Mouse (Mus musculus): ENCODE measurements at regions not wholly inside any gene's neighbourhood (a gene's known extent, or its start where the extent isn't known, plus 50 kb on each side); places are given as distances from the start of the nearest gene placed in this dataset.

DNA sequence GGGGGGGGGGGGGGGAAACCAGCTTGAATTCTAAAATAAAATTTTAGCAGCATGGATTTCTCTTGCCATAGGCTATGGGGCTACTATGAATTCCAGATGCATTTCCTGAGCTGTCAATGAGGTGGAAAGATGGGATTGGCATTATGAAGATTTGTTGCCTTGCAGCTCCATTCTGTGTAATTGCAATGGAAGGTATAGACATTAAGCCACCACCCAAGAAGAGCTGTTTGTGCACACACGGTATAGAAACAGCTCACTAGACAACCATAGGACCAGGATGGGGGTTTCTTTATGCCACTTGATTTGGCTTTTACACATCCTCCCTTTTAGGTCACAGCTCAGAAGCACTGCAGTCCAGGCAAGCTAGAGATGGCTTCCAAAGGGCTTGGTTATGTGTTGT is 247.8 kb downstream of the Satb1 start:
- Histone ChIP-seq H3K79me2 (ENCODE audit: control insufficient read depth, insufficient read depth) (no peaks in the 10 kb centered on the region), H3ac (ENCODE audit: control insufficient read depth, insufficient read length) (no peak overlapping the region), H3K4me2 (ENCODE audit: low read depth) (no peak overlapping the region), H3K27me3 (ENCODE audit: control insufficient read depth, insufficient read depth, insufficient read length) (no peaks in the 10 kb centered on the region), H3K36me3 (ENCODE audit: control insufficient read depth, insufficient read depth) (no peaks in the 10 kb centered on the region), H3K4me3 (no peak overlapping the region)
- TF ChIP-seq TCF12 (IDR thresholded peaks at IDR 0.05; ENCODE audit: insufficient read depth, poor library complexity, severe bottlenecking), result no peak
- no peak for TF ChIP-seq REST (IDR thresholded peaks at IDR 0.05; ENCODE audit: insufficient read depth, insufficient read length)
- TF ChIP-seq MAX (IDR thresholded peaks at IDR 0.05; ENCODE audit: low read depth), result no peak
- TF ChIP-seq POLR2A (IDR thresholded peaks at IDR 0.05; ENCODE audit: insufficient read length, low read depth), result no peak
- TF ChIP-seq TCF3 (IDR thresholded peaks at IDR 0.05; ENCODE audit: insufficient read length, low read depth), result no peak
- TF ChIP-seq MYOD1 (IDR thresholded peaks at IDR 0.05; ENCODE audit: control insufficient read depth in 1 of 3, insufficient read length in 2 of 3, low read depth in 2 of 3), result no peak
- TF ChIP-seq E2F4 (IDR thresholded peaks at IDR 0.05; ENCODE audit: insufficient read depth), result no peak
- no peak for TF ChIP-seq MYOG (IDR thresholded peaks at IDR 0.05; ENCODE audit: control insufficient read depth in 1 of 3, insufficient read depth in 1 of 3, insufficient read length in 2 of 3, low read depth in 2 of 3)
- no peak for TF ChIP-seq SRF (IDR thresholded peaks at IDR 0.05; ENCODE audit: control insufficient read depth, insufficient read length, low read depth)
- TF ChIP-seq USF1 (IDR thresholded peaks at IDR 0.05; ENCODE audit: low read depth), result no peak
- no peak for TF ChIP-seq CEBPB (IDR thresholded peaks at IDR 0.05; ENCODE audit: insufficient read depth, poor library complexity, severe bottlenecking)
- TF ChIP-seq POLR2AphosphoS2 (IDR thresholded peaks at IDR 0.05; ENCODE audit: insufficient read length, low read depth), result no peak

DNA sequence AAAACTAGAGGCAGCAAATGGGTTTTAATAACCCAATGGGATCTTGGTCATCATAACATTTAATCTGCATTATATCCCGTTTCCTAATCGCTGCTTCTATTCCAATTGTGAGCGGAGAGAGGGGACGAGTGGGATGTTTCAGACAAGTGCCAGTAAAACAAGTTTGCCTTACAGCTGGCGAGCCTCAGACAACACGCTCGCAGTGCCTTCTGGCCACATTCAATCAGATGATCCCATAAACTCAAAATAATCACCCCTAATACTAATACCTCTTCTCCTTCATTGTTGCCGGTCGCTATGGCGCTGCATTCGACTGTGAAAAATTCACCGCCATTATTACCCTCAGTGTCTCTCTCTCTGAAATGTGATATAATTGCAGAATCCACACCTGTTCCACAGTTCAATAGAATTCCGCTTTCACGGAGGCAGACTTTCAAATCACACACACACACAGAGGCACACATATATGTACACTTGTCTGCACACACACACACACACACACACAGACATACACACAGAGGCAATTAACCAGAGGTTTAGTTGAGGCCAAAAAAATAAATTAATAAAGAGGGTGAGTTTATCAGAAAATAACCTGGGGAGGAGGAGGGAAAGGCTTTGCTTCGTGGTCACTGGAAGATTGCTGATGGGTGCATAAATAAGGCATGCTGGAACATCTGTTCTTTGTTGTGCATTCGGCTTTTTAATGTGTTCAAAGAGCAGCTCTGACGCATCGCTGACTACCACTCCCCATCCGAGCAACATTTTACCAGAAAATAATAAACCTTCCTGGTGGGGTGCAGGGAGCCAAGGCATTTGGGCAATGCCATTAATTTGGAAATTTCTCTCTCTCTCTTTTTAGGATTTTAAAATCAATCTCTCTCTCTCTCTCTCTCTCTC is 248.9 kb downstream of the Satb1 start:
- Histone ChIP-seq H3K27me3 (ENCODE audit: control insufficient read depth, insufficient read depth, insufficient read length) (no peaks in the 10 kb centered on the region), H3K4me3 (peak overlapping the region; percentile 6), H3K4me2 (ENCODE audit: low read depth) (peak overlapping the region; percentile 98), H3ac (ENCODE audit: control insufficient read depth, insufficient read length) (no peak overlapping the region), H3K79me2 (ENCODE audit: control insufficient read depth, insufficient read depth) (no peaks in the 10 kb centered on the region), H3K36me3 (ENCODE audit: control insufficient read depth, insufficient read depth) (no peaks in the 10 kb centered on the region)
- TF ChIP-seq POLR2AphosphoS2 (IDR thresholded peaks at IDR 0.05; ENCODE audit: insufficient read length, low read depth) (no peak), MYOD1 (IDR thresholded peaks at IDR 0.05; ENCODE audit: control insufficient read depth in 1 of 3, insufficient read length in 2 of 3, low read depth in 2 of 3) (peak in 1 of 3 experiments; percentile 61), POLR2A (IDR thresholded peaks at IDR 0.05; ENCODE audit: insufficient read length, low read depth) (no peak)

DNA sequence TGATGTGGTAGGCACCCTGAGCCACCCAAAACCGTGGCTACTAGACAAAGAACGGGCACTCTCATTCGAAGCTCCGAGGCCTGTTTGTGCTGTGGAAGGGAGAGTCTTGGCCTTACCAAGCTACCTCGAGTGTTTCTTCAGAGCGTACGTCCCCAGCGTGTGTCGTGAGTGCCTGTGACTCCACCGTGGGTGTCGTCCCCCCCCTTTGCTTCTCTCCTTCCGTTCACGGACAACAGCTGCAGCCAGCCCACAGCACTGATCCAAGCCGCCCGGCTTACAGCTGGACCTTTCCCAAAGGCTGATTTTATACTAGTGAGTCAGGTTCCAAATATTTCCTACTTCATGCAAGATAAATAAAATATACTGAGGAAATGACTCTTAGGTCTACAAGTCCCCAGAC is 249.8 kb downstream of the Satb1 start:
- Histone ChIP-seq H3ac (ENCODE audit: control insufficient read depth, insufficient read length) (no peak overlapping the region), H3K4me3 (peak overlapping the region; percentile 6), H3K36me3 (ENCODE audit: control insufficient read depth, insufficient read depth) (no peaks in the 10 kb centered on the region), H3K4me2 (ENCODE audit: low read depth) (peak overlapping the region; percentile 98), H3K27me3 (ENCODE audit: control insufficient read depth, insufficient read depth, insufficient read length) (no peaks in the 10 kb centered on the region), H3K79me2 (ENCODE audit: control insufficient read depth, insufficient read depth) (no peaks in the 10 kb centered on the region)
- TF ChIP-seq TCF12 (IDR thresholded peaks at IDR 0.05; ENCODE audit: insufficient read depth, poor library complexity, severe bottlenecking), result peak; percentile 82
- peak; percentile 77 for TF ChIP-seq TCF3 (IDR thresholded peaks at IDR 0.05; ENCODE audit: insufficient read length, low read depth)
- no peak for TF ChIP-seq E2F4 (IDR thresholded peaks at IDR 0.05; ENCODE audit: insufficient read depth)
- TF ChIP-seq POLR2AphosphoS2 (IDR thresholded peaks at IDR 0.05; ENCODE audit: insufficient read length, low read depth), result peak; percentile 43
- peak; percentile 27 for TF ChIP-seq SRF (IDR thresholded peaks at IDR 0.05; ENCODE audit: control insufficient read depth, insufficient read length, low read depth)
- peak; percentile 87 to 98 (median 98) for TF ChIP-seq MYOD1 (IDR thresholded peaks at IDR 0.05; ENCODE audit: control insufficient read depth in 1 of 3, insufficient read length in 2 of 3, low read depth in 2 of 3)
- TF ChIP-seq CEBPB (IDR thresholded peaks at IDR 0.05; ENCODE audit: insufficient read depth, poor library complexity, severe bottlenecking), result no peak
- no peak for TF ChIP-seq REST (IDR thresholded peaks at IDR 0.05; ENCODE audit: insufficient read depth, insufficient read length)
- peak; percentile 60 for TF ChIP-seq POLR2A (IDR thresholded peaks at IDR 0.05; ENCODE audit: insufficient read length, low read depth)
- peak; percentile 87 to 99 (median 96) for TF ChIP-seq MYOG (IDR thresholded peaks at IDR 0.05; ENCODE audit: control insufficient read depth in 1 of 3, insufficient read depth in 1 of 3, insufficient read length in 2 of 3, low read depth in 2 of 3)
- TF ChIP-seq MAX (IDR thresholded peaks at IDR 0.05; ENCODE audit: low read depth), result no peak

GRCm38 (mm10) chr17:51555854-51556253 is 277.2 kb downstream of the Satb1 start:
- H3K4me3 ChIP-seq, result no peak overlapping the region
- H3ac ChIP-seq (ENCODE audit: control insufficient read depth, insufficient read length), result no peak overlapping the region
- no peak overlapping the region for H3K4me2 ChIP-seq (ENCODE audit: low read depth)
- no peaks in the 10 kb centered on the region for H3K36me3 ChIP-seq (ENCODE audit: control insufficient read depth, insufficient read depth)
- TF ChIP-seq TCF12 (IDR thresholded peaks at IDR 0.05; ENCODE audit: insufficient read depth, poor library complexity, severe bottlenecking) (no peak), SRF (IDR thresholded peaks at IDR 0.05; ENCODE audit: control insufficient read depth, insufficient read length, low read depth) (no peak), CEBPB (IDR thresholded peaks at IDR 0.05; ENCODE audit: insufficient read depth, poor library complexity, severe bottlenecking) (no peak), POLR2AphosphoS2 (IDR thresholded peaks at IDR 0.05; ENCODE audit: insufficient read length, low read depth) (no peak), MYOG (IDR thresholded peaks at IDR 0.05; ENCODE audit: control insufficient read depth in 1 of 3, insufficient read depth in 1 of 3, insufficient read length in 2 of 3, low read depth in 2 of 3) (no peak), POLR2A (IDR thresholded peaks at IDR 0.05; ENCODE audit: insufficient read length, low read depth) (no peak), MAX (IDR thresholded peaks at IDR 0.05; ENCODE audit: low read depth) (no peak), REST (IDR thresholded peaks at IDR 0.05; ENCODE audit: insufficient read depth, insufficient read length) (no peak), MYOD1 (IDR thresholded peaks at IDR 0.05; ENCODE audit: control insufficient read depth in 1 of 3, insufficient read length in 2 of 3, low read depth in 2 of 3) (no peak), USF1 (IDR thresholded peaks at IDR 0.05; ENCODE audit: low read depth) (no peak), E2F4 (IDR thresholded peaks at IDR 0.05; ENCODE audit: insufficient read depth) (no peak), TCF3 (IDR thresholded peaks at IDR 0.05; ENCODE audit: insufficient read length, low read depth) (no peak)
- no peaks in the 10 kb centered on the region for H3K79me2 ChIP-seq (ENCODE audit: control insufficient read depth, insufficient read depth)
- H3K27me3 ChIP-seq (ENCODE audit: control insufficient read depth, insufficient read depth, insufficient read length), result no peaks in the 10 kb centered on the region
